Mouse (Mus musculus) monocyte, adult 5-6 weeks (primary cell): ENCODE results near the gene Gm10053. TPM values are rescaled to one million over a fixed set of nuclear protein-coding genes. Genes with fewer than 3 reads are reported as not detected.

Experiments used
- ATAC-seq: fragments of 153-309, 156-312 bp; replicated peaks from 2 replicates; pipeline ENCODE4 v1.8.0; 2017; ENCODE audit warnings: mild to moderate bottlenecking; ENCODE audit not compliant: low TSS enrichment, insufficient number of reproducible peaks, severe bottlenecking, poor library complexity, low FRiP score
- total RNA-seq: library from RNA; stranded (forward); fragments of 200-1000, 200-491, 200-594 nt; gene quantifications from 3 replicates; pipeline ENCODE4 v1.2.3, GENCODE M21; 2017

Gene Gm10053
- total RNA-seq, 1 experiment from 2014 or later, result 41.0 TPM

GRCm38 (mm10) chr19:24898737-24899577, 23.5 kb downstream of the Gm10053 start:
- no peak for ATAC-seq

- peak; percentile 58 for ATAC-seq
These were observed 24.4 kb downstream of the Gm10053 start for GRCm38 (mm10) chr19:24899578-24900544.

GRCm38 (mm10) chr19:24900581-24901220, 25.2 kb downstream of the Gm10053 start, which contains the start of gene Foxd4:
TSS of gene Foxd4 (minus strand) at chr19:24901197.
- no peak for ATAC-seq

- ATAC-seq, result no peak
These were observed 26.2 kb downstream of the Gm10053 start for GRCm38 (mm10) chr19:24901666-24902065.

GRCm38 (mm10) chr19:24902256-24902655, 26.8 kb downstream of the Gm10053 start:
- ATAC-seq, result no peak

- no peak for ATAC-seq
These were observed 27.3 kb downstream of the Gm10053 start for GRCm38 (mm10) chr19:24902821-24903220.

GRCm38 (mm10) chr19:24907655-24908054, 32.2 kb downstream of the Gm10053 start:
- ATAC-seq, result no peak

GRCm38 (mm10) chr19:24908385-24909155, 33.1 kb downstream of the Gm10053 start:
- ATAC-seq, result 0 out of 2 replicates have a peak, but pooled peaks have one; percentile 31

GRCm38 (mm10) chr19:24920866-24921265, 45.4 kb downstream of the Gm10053 start:
- no peak for ATAC-seq

Other genes with a start within 250 kb of the Gm10053 start
- gene Tmem252, start 201.7 kb upstream of the Gm10053 start, total RNA-seq, result not detected in 3 replicates
- gene Pgm5, start 13.8 kb upstream of the Gm10053 start, total RNA-seq, result not detected in 3 replicates
- gene Foxd4, start 25.5 kb downstream of the Gm10053 start, total RNA-seq, result not detected in 3 replicates
- 10.2 to 30.6 TPM (median 17.2 TPM) in 3 replicates for gene Cbwd1, start 85.9 kb downstream of the Gm10053 start, total RNA-seq
- gene Dock8, start 123.8 kb downstream of the Gm10053 start, total RNA-seq, result 92.8 to 147 TPM (median 110 TPM) in 3 replicates